Mouse (Mus musculus) hindlimb bud, embryonic 11.5 days (tissue): Measurements from ENCODE around the gene Nhsl2.

Source experiments
- DNase-seq: peaks from one replicate; pipeline ENCODE4 v3.0.0-alpha.2; 2012; ENCODE audit warnings: low read depth, low spot score; ENCODE audit errors: extremely low spot score

Gene Nhsl2

GRCm38 (mm10) chrX:101979267-101979666 lies 130.1 kb downstream of the Nhsl2 start:
- no peak for DNase-seq

DNA sequence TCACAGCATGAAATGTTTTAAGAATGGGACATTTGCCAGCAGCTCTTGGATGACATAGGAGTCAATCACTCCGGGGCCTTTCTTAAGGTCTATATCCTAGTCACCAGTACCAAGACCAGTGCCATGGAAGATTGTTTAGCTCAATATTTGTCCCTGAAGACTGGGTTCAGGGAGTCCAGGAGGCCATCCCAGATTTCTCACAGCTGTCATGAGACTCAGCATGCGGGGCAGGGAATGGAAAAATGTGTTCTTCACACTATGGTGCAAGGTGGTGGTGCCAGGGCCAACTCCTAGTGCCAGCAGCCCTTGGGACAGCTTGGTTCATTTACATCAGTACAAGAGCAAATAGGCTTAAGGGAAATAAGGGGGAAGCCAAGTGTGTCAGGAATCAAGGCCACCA lies 131.4 kb downstream of the Nhsl2 start:
- no peak for DNase-seq

DNA sequence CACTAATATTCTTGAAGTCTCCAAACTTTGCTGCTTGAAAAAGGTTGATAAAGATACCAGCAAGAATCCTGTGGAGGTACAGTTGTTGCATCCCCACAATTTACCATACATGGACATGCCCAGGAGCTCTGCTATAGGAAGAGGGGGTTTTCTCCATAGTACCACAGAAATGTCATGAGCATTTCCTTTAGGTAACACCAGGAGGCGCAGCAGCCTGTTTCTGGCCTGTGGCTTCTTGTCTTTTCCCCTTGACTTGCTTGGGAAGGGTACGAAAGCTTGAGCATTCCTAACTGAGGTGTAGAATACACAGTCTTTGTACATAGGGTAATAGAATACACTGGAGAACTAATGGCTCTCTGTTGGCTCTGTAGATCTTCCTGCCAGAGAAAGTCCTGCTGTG lies 132.3 kb downstream of the Nhsl2 start:
- DNase-seq, result no peak

GRCm38 (mm10) chrX:101983638-101984037 lies 134.5 kb downstream of the Nhsl2 start:
- DNase-seq, result no peak

GRCm38 (mm10) chrX:101986657-101987367 lies 137.6 kb downstream of the Nhsl2 start:
- no peak for DNase-seq

- no peak for DNase-seq
Observed at GRCm38 (mm10) chrX:101993841-101994571, 144.8 kb downstream of the Nhsl2 start.

GRCm38 (mm10) chrX:101996726-101997125 lies 147.5 kb downstream of the Nhsl2 start:
- no peak for DNase-seq

DNA sequence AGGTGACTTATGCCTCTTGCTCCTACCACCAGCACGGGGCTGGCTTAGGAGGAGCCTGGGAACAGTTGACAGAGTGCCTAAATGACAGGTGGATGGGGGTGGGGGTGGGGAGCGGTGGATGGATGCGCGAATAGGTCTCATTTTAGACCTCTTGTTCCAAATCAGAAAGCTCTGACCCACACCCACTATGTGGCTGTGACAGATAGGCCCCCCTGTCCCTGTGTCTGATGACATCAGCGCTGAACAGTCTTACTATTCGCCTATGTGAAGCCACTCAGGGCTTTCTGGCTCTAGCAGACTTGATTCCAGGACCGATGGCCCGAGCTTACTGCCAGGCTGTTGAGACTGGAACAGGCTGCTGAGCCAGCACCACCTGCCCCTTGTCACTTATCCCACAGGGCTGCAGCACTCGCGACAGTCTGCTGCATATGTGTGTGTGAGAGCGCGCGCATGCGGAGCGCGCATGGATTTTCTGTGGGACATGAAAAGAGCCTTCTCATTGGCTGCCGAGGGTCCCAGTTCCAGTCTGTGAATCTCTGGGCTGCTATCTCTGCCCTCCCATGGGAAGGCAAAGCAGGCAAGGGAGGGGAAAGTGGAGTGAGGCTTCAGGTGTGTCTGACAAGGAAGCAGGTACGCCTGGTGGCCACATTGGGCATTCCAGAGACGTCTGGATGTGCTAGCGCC lies 154.6 kb downstream of the Nhsl2 start:
- DNase-seq, result no peak

DNA sequence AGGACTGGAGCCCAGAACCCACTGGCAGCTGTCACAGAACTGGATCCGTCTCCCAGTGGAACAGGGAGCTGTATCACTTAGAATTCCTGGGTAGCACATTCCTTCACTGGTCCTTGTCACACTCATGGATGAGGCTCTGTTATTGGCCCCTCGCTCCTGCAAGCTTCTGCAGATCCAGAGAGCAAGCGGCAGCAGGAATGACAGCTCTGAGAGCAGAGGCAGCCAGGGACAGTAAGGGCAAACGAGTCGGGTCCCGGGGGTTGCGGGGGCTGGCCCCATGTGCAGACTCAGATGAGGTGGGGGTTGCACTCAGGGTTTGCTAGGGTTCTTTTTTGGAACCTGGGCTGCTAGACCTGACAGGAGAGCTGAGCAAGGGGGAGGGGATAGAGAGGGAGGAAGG lies 155.2 kb downstream of the Nhsl2 start:
- no peak for DNase-seq

DNA sequence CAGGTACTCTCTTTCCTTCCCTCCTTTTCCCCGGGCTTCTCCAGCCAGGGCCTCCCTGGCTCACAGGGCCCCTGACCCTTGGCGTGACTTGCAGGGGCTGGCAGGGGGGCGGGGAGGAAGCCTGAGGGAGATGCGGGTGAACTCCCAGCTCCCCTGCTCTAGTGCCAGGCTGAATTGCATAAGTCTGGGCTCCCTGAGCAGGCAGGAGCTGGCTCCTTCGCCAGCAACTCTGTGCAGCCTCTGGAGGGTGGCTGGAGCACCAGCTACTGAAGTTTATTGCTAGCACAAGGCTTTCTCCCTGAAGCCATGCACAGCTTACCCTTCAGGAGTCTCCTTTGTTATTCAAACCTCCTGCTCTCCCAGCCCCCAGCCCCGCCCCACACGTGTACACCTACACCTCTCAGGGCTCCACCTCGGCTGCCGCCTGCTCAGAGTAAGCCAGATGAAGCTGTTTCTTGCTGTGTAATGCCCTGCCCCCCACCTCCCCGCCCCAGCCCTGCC lies 156.0 kb downstream of the Nhsl2 start:
- DNase-seq, result no peak

- DNase-seq, result no peak
Observed at GRCm38 (mm10) chrX:102007935-102008334, 158.8 kb downstream of the Nhsl2 start.

- no peak for DNase-seq
Observed at GRCm38 (mm10) chrX:102017213-102017923, 168.2 kb downstream of the Nhsl2 start.

DNA sequence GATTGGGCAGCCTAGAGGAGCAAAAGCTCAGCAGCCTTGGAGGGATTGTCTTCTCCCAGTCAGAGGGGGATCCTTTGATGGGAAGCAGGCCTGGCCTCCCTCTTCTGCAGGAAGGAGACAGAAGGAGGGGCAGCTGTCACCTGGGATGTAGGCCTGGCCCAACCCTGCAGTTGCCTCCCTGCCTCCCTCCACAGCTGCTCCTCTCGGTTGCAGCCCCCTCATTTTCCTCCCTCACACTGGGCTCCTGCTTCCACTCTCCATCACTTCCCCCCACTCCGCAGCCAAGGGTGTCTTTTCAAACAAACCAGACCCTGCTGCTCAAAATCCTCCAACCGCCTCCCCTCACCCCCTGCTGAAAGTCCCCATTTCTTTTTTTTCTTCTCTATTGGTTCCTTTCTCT lies 169.7 kb downstream of the Nhsl2 start:
- DNase-seq, result no peak

DNA sequence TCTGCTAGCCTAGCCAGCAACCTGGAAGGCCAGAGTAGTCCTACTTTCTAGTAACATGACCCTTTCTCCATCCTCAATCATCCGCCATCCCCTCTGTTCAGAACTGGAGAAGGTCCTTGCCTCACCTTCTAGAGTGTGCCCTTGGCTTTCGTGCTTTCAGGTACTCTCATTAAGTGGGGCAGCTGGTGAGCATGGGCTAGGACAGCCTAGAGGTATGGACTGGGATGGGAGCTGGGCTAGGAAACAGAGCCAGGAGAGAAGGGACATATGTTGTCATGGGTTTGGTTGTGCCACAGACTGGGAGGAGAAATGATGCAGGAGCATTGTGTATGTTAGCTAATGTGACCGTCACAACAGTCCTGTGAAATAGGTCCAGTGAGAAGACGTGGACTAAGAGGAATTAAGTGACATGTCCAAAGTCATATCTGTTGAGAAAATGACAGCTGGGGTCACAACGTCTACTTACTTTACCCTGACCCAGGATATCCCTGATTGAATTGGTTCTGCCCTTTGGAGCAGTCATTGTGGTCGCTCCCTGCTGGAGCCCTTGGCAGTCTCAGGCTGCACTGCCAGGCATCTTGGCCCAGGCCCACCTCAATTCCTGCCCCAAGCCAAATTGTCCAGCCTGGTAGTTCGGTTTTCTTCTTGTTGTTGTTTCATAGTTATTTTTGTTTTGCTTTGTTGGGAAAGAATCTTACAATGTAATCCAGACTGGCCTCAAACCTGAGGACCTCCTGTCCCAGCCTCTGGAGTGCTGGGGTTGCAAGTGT lies 170.5 kb downstream of the Nhsl2 start:
- DNase-seq, result no peak

- no peak for DNase-seq
Observed at GRCm38 (mm10) chrX:102024976-102025375, 175.8 kb downstream of the Nhsl2 start.

DNA sequence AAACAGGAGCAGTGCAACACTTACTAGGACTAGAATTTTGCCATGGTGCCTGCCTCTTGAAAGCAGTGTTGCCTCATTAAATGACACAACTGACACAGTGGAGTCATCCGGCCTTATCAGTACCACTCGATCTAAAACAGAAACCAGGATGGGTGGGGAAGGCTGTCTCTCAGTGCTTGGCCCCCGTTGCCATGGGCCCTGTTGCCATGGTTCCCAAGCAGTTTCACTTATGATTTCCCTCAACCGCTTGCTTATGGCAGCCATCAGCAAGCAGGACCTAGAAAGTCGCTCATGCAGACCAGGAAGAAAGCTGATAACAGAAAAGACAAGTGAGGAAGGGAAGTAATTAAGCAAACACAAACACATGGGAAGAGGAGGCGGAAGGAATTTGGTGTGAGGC lies 182.7 kb downstream of the Nhsl2 start:
- DNase-seq, result no peak

GRCm38 (mm10) chrX:102032431-102032830 lies 183.2 kb downstream of the Nhsl2 start:
- DNase-seq, result no peak

GRCm38 (mm10) chrX:102033566-102033965 lies 184.4 kb downstream of the Nhsl2 start:
- DNase-seq, result no peak

DNA sequence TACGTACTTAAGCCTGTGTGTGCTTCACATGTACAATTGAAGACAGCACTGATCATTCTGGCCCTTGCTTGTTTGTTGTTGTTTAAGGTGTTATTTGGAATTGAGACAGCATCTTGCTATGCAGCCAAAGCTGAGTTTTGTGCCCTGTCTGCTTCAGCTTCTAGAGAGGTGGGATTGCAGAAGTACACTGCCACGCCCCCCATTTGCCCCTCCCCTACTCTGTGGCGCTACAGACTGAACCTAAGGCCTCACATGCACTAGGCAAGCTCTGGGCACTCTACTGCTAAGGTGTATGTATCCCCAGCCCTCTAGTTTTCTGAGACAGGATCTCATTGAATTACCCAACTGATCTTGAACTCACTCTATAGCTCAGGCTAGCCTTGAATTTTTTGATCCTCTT lies 186.5 kb downstream of the Nhsl2 start:
- no peak for DNase-seq

DNA sequence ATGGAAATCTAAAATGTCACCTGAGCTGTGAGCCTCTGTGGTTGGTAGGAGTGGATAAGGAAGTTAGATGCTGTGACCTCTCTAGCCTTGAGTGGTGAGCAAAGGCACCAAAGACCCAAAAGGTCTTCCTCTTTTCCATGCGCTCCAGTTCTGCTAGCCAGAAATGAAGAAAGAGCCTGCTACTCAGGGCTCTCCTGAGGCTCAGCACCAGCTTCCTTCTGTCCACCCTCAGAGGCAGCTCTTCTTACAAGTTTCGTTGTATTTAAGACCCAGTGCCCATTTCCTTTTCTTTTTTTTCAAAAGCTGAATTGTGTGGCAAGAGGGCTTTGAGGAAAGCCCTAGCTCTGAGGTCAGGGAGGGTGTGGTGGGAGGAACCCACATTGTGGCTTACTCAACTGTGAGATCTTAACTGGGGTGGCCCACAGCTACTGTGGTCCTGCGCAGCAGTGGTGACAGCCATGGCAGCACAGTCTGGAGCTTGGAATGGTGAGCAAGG lies 187.7 kb downstream of the Nhsl2 start:
- DNase-seq, result no peak
